Mouse (Mus musculus) heart, adult 2 months (tissue): ENCODE data around the gene Olfr632.
"Not testable (repeated sequence)": the region's sequence is repeated elsewhere in the genome, so short reads cannot be mapped to it uniquely, and the experiment has no call there.

ENCODE experiments used
- CTCF ChIP-seq: fragments of 200-600 bp; IDR thresholded peaks from 2 replicates; pipeline ENCODE4 v1.8.1; 2022; ENCODE audit warnings: antibody characterized with exemption, mild to moderate bottlenecking, moderate library complexity
- POLR2A ChIP-seq: fragments of 200-500 bp; IDR thresholded peaks from 2 replicates; pipeline ENCODE4 v1.6.1; 2011; ENCODE audit warnings: mild to moderate bottlenecking, low read depth, low read length, control low read depth; ENCODE audit not compliant: insufficient read depth

DNA sequence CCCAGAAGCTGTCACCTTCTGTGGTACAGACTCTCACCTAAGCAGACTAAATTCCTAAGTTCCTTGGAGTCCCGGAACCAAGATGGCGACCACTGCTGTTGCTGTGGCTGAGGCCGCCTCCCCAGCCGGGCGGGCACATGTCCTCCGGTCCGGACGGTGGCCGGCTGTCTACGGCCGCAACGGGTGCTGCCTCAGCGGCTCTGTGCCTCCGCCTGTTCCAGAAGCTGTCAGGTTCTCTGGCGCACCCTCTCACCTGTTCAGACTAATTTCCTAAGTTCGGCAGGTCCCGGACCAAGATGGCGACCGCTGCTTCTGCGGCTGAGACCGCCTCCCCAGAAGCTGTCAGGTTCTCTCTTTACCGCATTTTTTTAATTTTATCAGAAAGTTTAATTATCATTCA is 32.7 kb downstream of the Olfr632 start:
- TF ChIP-seq CTCF, POLR2A: not testable (repeated sequence)
